ENCODE assay signal across 7 mouse cellular contexts in the genomic region with DNA sequence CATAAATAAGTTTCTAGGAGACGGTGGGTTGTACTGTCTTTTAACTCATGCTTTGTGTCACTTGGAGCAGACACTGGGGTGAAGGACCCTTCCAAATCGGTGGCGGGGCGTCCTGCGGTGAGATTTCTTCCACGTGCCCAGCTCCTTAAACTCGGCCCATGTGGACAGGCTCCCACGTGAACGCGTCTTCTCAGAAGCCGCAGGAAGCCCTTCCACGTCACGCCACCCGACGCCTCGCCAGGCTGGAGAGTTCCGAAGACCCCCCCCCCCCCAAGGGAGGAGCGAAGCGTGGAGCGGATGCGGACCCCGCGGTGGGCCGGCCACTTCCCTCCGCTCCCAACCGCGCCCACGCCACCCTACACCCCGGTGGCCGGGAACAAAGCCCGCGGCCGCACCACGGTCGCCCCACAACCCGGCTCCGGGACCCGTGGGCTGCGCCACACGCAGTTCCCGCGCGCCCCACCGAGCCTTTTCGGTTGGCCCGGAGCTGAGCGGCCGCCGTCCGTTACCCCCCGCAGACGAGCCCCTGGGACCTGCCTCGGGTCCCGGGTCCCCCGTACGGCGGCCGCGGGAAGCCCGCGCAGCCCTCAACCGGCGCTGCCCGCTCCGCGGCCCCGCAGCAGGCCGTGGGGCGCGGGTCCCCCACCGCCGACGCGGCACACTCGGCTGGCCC. TPM values are rescaled to one million over a fixed set of nuclear protein-coding genes. Genes with fewer than 3 reads are reported as not detected.
DNase-seq lines count a peak whose midpoint lies in the region; ATAC-seq lines count a peak whose summit lies in the region.

No protein-coding gene starts in this region.

- peak overlapping the region; percentile 96 for H3K4me3 ChIP-seq in limb, embryonic 12.5 days (replicated peaks)
- H3K4me3 ChIP-seq in midbrain, embryonic 12.5 days = peak overlapping the region; percentile 79

- H3K4me1 ChIP-seq in limb, embryonic 12.5 days (replicated peaks) = peaks cover 25% of the 10 kb centered on the region
- peaks cover 18% of the 10 kb centered on the region for H3K4me1 ChIP-seq in midbrain, embryonic 12.5 days

- H3K9me3 ChIP-seq in limb, embryonic 12.5 days = no peaks in the 10 kb centered on the region
- H3K9me3 ChIP-seq in midbrain, embryonic 12.5 days = no peaks in the 10 kb centered on the region

- H3K4me2 ChIP-seq in limb, embryonic 12.5 days = peak overlapping the region; percentile 69
- H3K4me2 ChIP-seq in midbrain, embryonic 12.5 days (replicated peaks) = peak overlapping the region; percentile 66

- no peaks in the 10 kb centered on the region for H3K27me3 ChIP-seq in limb, embryonic 12.5 days
- no peaks in the 10 kb centered on the region for H3K27me3 ChIP-seq in midbrain, embryonic 12.5 days

- WGBS in limb, embryonic 12.5 days = 1% methylated on average over 51 of the region's 75 CpGs
- under 1% methylated on average over 66 of the region's 75 CpGs for WGBS in midbrain, embryonic 12.5 days

- peak; percentile 15 for ATAC-seq in limb, embryonic 12.5 days (ENCODE audit: insufficient number of reproducible peaks, insufficient read depth, low FRiP score, low TSS enrichment, low read depth)
- peak; percentile 24 for ATAC-seq in midbrain, embryonic 12.5 days (ENCODE audit: low FRiP score, low read depth)

- H3K9ac ChIP-seq in limb, embryonic 12.5 days (replicated peaks) = peak overlapping the region; percentile 99
- peak overlapping the region; percentile 97 for H3K9ac ChIP-seq in midbrain, embryonic 12.5 days (replicated peaks)

- DNase-seq in adipocyte (ENCODE audit: low spot score) = peak; percentile 72
- DNase-seq in embryo, embryonic 9.5 days (ENCODE audit: extremely low spot score) = peak; percentile 74
- peak; percentile 65 to 74 for DNase-seq in heart, adult 18-20 months
- DNase-seq in kidney, adult 18-20 months = peak; percentile 49
- DNase-seq in skeletal muscle tissue, adult 2 months (ENCODE audit: low read depth, low spot score) = peak; percentile 77

- H3K36me3 ChIP-seq in limb, embryonic 12.5 days = no peaks in the 10 kb centered on the region
- no peaks in the 10 kb centered on the region for H3K36me3 ChIP-seq in midbrain, embryonic 12.5 days

- peak overlapping the region; percentile 100 for H3K27ac ChIP-seq in limb, embryonic 12.5 days
- peak overlapping the region; percentile 99 for H3K27ac ChIP-seq in midbrain, embryonic 12.5 days (replicated peaks)

RNA-seq across cellular contexts. Expression of a gene that starts 39.9 kb away (rescaled TPM):
- 1 to 10 TPM; 8.3 to 9.3 TPM for total RNA-seq in heart, adult 18-20 months (2021)
- polyA plus RNA-seq in limb, embryonic 12.5 days (2016; fragmentation: Nextera tagmentation; extraction: Ambion mirVana) = 58.5 and 59.6 TPM in 2 replicates
- polyA plus RNA-seq in midbrain, embryonic 12.5 days (2016; fragmentation: Nextera tagmentation; extraction: Ambion mirVana) = 77.3 and 82.4 TPM in 2 replicates

Comparison
In these comparisons a context has a peak if more than half of its experiments do, and no peak if none do; other contexts are left out.
1. Peak in every context shown above with its lines: DNase-seq, ATAC-seq, H3K4me3 ChIP-seq and H3K27ac ChIP-seq.